Mouse (Mus musculus) stomach, postnatal 0 days (tissue): ENCODE results near the gene Raf1. TPM values are rescaled to one million over a fixed set of nuclear protein-coding genes. Genes with fewer than 3 reads are reported as not detected.

Experiments
- ATAC-seq: fragments of 200-750 bp; cut with Nextera tagmentation; 2 replicates; pipeline ENCODE4 v1.8.0; 2017; ENCODE audit not compliant: low FRiP score, low TSS enrichment
- DNase-seq: peaks from one replicate; pipeline ENCODE4 v3.0.0-alpha.2; 2016; ENCODE audit warnings: low spot score
- H3K27ac ChIP-seq: fragments of 300-500 bp; sonication (generic); replicated peaks from 2 replicates; pipeline ENCODE4 v1.5.1; 2014; ENCODE audit warnings: mild to moderate bottlenecking, control low read depth
- H3K27me3 ChIP-seq: fragments of 300-500 bp; sonication (generic); 2 replicates; pipeline ENCODE4 v1.6.1; 2014; ENCODE audit warnings: low read length; ENCODE audit not compliant: control insufficient read depth, insufficient read depth
- H3K36me3 ChIP-seq: fragments of 300-500 bp; sonication (generic); 2 replicates; pipeline ENCODE4 v1.6.1; 2014; ENCODE audit warnings: low read length, mixed read lengths; ENCODE audit not compliant: control insufficient read depth, insufficient read depth
- H3K4me1 ChIP-seq: fragments of 300-500 bp; sonication (generic); replicated peaks from 2 replicates; pipeline ENCODE4 v1.6.1; 2014; ENCODE audit warnings: antibody characterized with exemption; ENCODE audit not compliant: control insufficient read depth, insufficient read depth
- H3K4me2 ChIP-seq: fragments of 300-500 bp; sonication (generic); replicated peaks from 2 replicates; pipeline ENCODE4 v1.6.1; 2014; ENCODE audit warnings: low read depth, mild to moderate bottlenecking, control low read depth, moderate library complexity
- H3K4me3 ChIP-seq: fragments of 300-500 bp; sonication (generic); 2 replicates; pipeline ENCODE4 v1.5.1; 2014; ENCODE audit warnings: low read depth, low read length, control low read depth
- H3K9ac ChIP-seq: fragments of 300-500 bp; sonication (generic); 2 replicates; pipeline ENCODE4 v1.6.1; 2014; ENCODE audit warnings: mild to moderate bottlenecking, low read length, control low read depth, mixed read lengths
- H3K9me3 ChIP-seq: fragments of 300-500 bp; sonication (generic); 2 replicates; pipeline ENCODE4 v1.6.1; 2016; ENCODE audit warnings: low read length; ENCODE audit not compliant: control insufficient read depth
- CTCF ChIP-seq: IDR thresholded peaks from 2 replicates; pipeline ENCODE4 v1.5.1; 2016; ENCODE audit warnings: antibody characterized with exemption, low read depth, mild to moderate bottlenecking, moderate library complexity
- EP300 ChIP-seq: optimal IDR thresholded peaks from 2 replicates; pipeline ENCODE3; 2016; ENCODE audit warnings: antibody characterized with exemption
- WGBS: fragments of 180-500 bp; shearing (Covaris S2); extraction: QIAGEN DNeasy Blood & Tissue Kit; methylation state at CpG from one replicate; pipeline ENCODE4 v1.1.7; 2014; 5-methylcytosine and 5-hydroxymethylcytosine counted together
- polyA plus RNA-seq: library from polyadenylated mRNA; unstranded; fragments of >200 nt; fragmentation: Nextera tagmentation; extraction: Ambion mirVana; gene quantifications from 2 replicates; pipeline ENCODE4 v1.2.1, GENCODE M21; 2015

Raf1 gene
- polyA plus RNA-seq, 1 experiment from 2014 or later = 67.1 TPM

GRCm38 (mm10) chr6:115664268-115664667 lies 12.2 kb downstream of the Raf1 start:
- Histone ChIP-seq H3K9me3 (no peaks in the 10 kb centered on the region), H3K4me1 (no peaks in the 10 kb centered on the region), H3K27ac (no peak overlapping the region), H3K27me3 (no peaks in the 10 kb centered on the region), H3K4me3 (no peak overlapping the region), H3K4me2 (no peak overlapping the region), H3K36me3 (no peaks in the 10 kb centered on the region), H3K9ac (no peak overlapping the region)
- TF ChIP-seq EP300 = no peak
- no peak for TF ChIP-seq CTCF
- no peak for DNase-seq
- no peak for ATAC-seq
- WGBS = 74% methylated on average over 3 of the region's 3 CpGs

- Histone ChIP-seq H3K9me3 (no peaks in the 10 kb centered on the region), H3K9ac (no peak overlapping the region), H3K36me3 (no peaks in the 10 kb centered on the region), H3K4me1 (no peaks in the 10 kb centered on the region), H3K27ac (no peak overlapping the region), H3K27me3 (no peaks in the 10 kb centered on the region), H3K4me2 (no peak overlapping the region), H3K4me3 (no peak overlapping the region)
- TF ChIP-seq EP300 (no peak), CTCF (no peak)
- DNase-seq (no peak), ATAC-seq (no peak)
Observed at GRCm38 (mm10) chr6:115658802-115659201, 17.6 kb downstream of the Raf1 start.

DNA sequence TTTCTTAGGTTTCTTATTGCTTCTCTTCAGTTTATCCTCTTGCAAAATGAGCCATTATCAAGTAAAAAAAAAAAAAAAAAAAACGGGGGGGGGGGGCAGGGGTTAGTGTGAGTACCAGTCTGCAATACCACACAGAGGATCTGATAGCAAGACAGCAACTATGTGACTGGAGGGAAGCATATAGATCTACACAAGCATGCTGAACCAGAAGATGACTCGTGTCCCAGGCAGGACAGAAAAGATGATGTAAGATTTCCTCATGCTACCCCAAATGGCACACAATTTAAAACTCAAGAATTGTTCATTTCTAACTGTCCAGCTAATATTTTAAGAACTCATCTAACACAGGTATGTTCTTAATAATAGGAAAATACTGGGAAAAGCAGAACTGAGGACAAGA lies 22.5 kb downstream of the Raf1 start:
- ATAC-seq (no peak), DNase-seq (no peak)
- no peak overlapping the region for H3K4me3 ChIP-seq
- 58% methylated on average over 1 of the region's 2 CpGs for whole genome bisulfite sequencing
- H3K9me3 ChIP-seq = no peaks in the 10 kb centered on the region
- no peak overlapping the region for H3K4me2 ChIP-seq
- TF ChIP-seq CTCF (no peak), EP300 (no peak)
- no peak overlapping the region for H3K9ac ChIP-seq
- H3K27ac ChIP-seq = no peak overlapping the region
- no peaks in the 10 kb centered on the region for H3K27me3 ChIP-seq
- 0 out of 2 replicates have a peak, but pooled peaks cover 5% of the 10 kb centered on the region for H3K4me1 ChIP-seq
- no peaks in the 10 kb centered on the region for H3K36me3 ChIP-seq

GRCm38 (mm10) chr6:115651719-115652118 lies 24.7 kb downstream of the Raf1 start:
- DNase-seq (no peak), ATAC-seq (no peak)
- Histone ChIP-seq H3K4me1 (0 out of 2 replicates have a peak, but pooled peaks cover 5% of the 10 kb centered on the region), H3K9me3 (no peaks in the 10 kb centered on the region), H3K27me3 (no peaks in the 10 kb centered on the region), H3K9ac (no peak overlapping the region), H3K4me3 (no peak overlapping the region), H3K4me2 (no peak overlapping the region), H3K27ac (no peak overlapping the region), H3K36me3 (no peaks in the 10 kb centered on the region)
- TF ChIP-seq CTCF (no peak), EP300 (no peak)

DNA sequence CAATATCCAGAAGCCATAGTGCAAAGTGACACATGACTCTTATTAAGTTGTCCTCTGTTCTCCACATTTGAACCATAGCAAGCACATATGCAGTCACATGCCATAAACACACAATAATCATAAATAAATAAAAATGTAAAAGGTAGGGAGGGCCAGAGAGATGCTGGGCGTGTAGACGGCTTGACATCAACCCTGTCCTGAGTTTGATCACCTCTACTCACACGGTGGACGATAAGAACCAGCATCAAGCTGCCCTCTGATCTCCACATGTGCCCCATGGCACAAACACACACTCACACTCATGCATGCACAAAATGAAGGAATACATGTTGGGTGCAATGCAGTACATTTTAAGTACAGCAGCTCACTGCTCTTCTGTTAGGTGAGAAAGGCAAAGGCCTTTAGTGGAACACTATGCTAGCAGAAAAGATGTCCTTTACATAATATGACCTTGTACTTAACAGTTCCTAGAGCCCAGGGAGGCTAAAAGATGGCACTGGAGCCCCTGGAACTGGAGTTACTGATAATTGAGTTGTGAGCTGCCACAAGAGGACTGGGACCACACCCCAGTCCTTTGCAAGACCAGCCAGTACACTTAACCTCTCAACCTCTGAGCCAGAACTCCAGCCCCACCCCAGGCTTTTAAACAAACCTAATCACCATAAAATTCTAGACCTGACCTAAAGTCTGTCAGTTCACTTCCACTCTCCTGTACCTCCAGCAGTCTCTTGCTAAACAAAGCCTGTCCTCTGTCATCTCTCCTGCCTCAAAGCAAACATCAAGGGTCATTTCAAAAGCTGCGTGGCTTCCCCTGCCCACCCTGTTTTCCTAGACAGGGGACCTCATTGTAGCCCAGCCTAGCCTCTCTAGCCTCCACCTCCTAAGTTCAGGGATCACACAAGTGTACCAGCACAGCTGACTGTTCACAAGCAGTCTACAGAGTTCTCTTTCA lies 25.7 kb downstream of the Raf1 start:
- 37% methylated on average over 5 of the region's 5 CpGs for WGBS
- peak; percentile 71 for ATAC-seq
- no peaks in the 10 kb centered on the region for H3K36me3 ChIP-seq

GRCm38 (mm10) chr6:115649792-115650365 lies 26.6 kb downstream of the Raf1 start:
- H3K4me2 ChIP-seq = no peak overlapping the region
- no peaks in the 10 kb centered on the region for H3K36me3 ChIP-seq
- 39% methylated on average over 1 of the region's 1 CpGs for WGBS

More for the DNA sequence above, 25.7 kb downstream of the Raf1 start:
- Histone ChIP-seq H3K4me1 (0 out of 2 replicates have a peak, but pooled peaks cover 5% of the 10 kb centered on the region), H3K9me3 (no peaks in the 10 kb centered on the region), H3K27me3 (no peaks in the 10 kb centered on the region), H3K4me3 (no peak overlapping the region), H3K27ac (peak overlapping the region; percentile 41), H3K9ac (no peak overlapping the region), H3K4me2 (0 out of 2 replicates have a peak overlapping the region, but pooled peaks have one; percentile 2)
- TF ChIP-seq EP300 = no peak
- no peak for TF ChIP-seq CTCF
- DNase-seq = peak; percentile 45

More at GRCm38 (mm10) chr6:115649792-115650365, 26.6 kb downstream of the Raf1 start:
- Histone ChIP-seq H3K9ac (no peak overlapping the region), H3K27ac (peak overlapping the region; percentile 59; the same call in 1 of the 2 replicates), H3K9me3 (no peaks in the 10 kb centered on the region), H3K4me3 (no peak overlapping the region), H3K4me1 (0 out of 2 replicates have a peak, but pooled peaks cover 5% of the 10 kb centered on the region), H3K27me3 (no peaks in the 10 kb centered on the region)
- no peak for TF ChIP-seq CTCF
- TF ChIP-seq EP300 = no peak
- no peak for DNase-seq
- ATAC-seq = no peak
